Mouse (Mus musculus) gastrocnemius, postnatal 10 days (tissue): ENCODE data around the gene Itga10. TPM values are rescaled to one million over a fixed set of nuclear protein-coding genes. Genes with fewer than 3 reads are reported as not detected.
A peak's percentile ranks its signal among the peaks of the same experiment; 100 is the strongest.
"Not testable (repeated sequence)": the region's sequence is repeated elsewhere in the genome, so short reads cannot be mapped to it uniquely, and the experiment has no call there.

Source experiments
- DNase-seq: peaks from one replicate; pipeline ENCODE4 v3.0.0; 2021; ENCODE audit warnings: mixed read lengths
- total RNA-seq, 2 experiments: library from RNA; stranded (reverse); gene quantifications; 2 replicates each; pipeline ENCODE4 v1.2.3; 2021

Gene Itga10
- total RNA-seq, 2 experiments from 2014 or later = 3.4 to 5.4 TPM

- no peak for DNase-seq
Measured at GRCm38 (mm10) chr3:96680269-96680956, 35.0 kb downstream of the Itga10 start.

- DNase-seq = no peak
Measured at GRCm38 (mm10) chr3:96683496-96683895, 38.1 kb downstream of the Itga10 start.

GRCm38 (mm10) chr3:96684151-96684821 is 38.9 kb downstream of the Itga10 start:
- no peak for DNase-seq

- DNase-seq = no peak
Measured at GRCm38 (mm10) chr3:96684822-96685156, 39.4 kb downstream of the Itga10 start.

- not testable (repeated sequence) for DNase-seq
Measured at GRCm38 (mm10) chr3:96686057-96686456, 40.7 kb downstream of the Itga10 start.

- no peak for DNase-seq
Measured at GRCm38 (mm10) chr3:96688854-96689253, 43.5 kb downstream of the Itga10 start.

GRCm38 (mm10) chr3:96690298-96690697 is 44.9 kb downstream of the Itga10 start:
- DNase-seq = no peak

- DNase-seq = peak; percentile 60
Measured at GRCm38 (mm10) chr3:96692506-96692905, 47.1 kb downstream of the Itga10 start.

- no peak for DNase-seq
Measured at GRCm38 (mm10) chr3:96693579-96693978, 48.2 kb downstream of the Itga10 start.

GRCm38 (mm10) chr3:96696198-96696765 is 50.9 kb downstream of the Itga10 start, which contains the start of gene Pias3:
TSS of gene Pias3 (plus strand) at chr3:96696384.
- peak; percentile 85 for DNase-seq

- peak; percentile 92 for DNase-seq
Measured at GRCm38 (mm10) chr3:96696766-96697732, 51.7 kb downstream of the Itga10 start.

GRCm38 (mm10) chr3:96698993-96699690 is 53.8 kb downstream of the Itga10 start:
- DNase-seq = no peak

GRCm38 (mm10) chr3:96700376-96700775 is 55.0 kb downstream of the Itga10 start:
- peak; percentile 39 for DNase-seq

- DNase-seq = no peak
Measured at GRCm38 (mm10) chr3:96701003-96701402, 55.6 kb downstream of the Itga10 start.

- DNase-seq = peak; percentile 54
Measured at GRCm38 (mm10) chr3:96704778-96705177, 59.4 kb downstream of the Itga10 start.

GRCm38 (mm10) chr3:96706217-96706616 is 60.8 kb downstream of the Itga10 start:
- DNase-seq = no peak

- DNase-seq = no peak
Measured at GRCm38 (mm10) chr3:96706984-96707383, 61.6 kb downstream of the Itga10 start.

GRCm38 (mm10) chr3:96707903-96708683 is 62.7 kb downstream of the Itga10 start, which contains the start of gene Nudt17:
TSS of gene Nudt17 (minus strand) at chr3:96708562.
- DNase-seq = peak; percentile 93

- DNase-seq = no peak
Measured at GRCm38 (mm10) chr3:96708684-96709064, 63.3 kb downstream of the Itga10 start.
